Mouse (Mus musculus) urinary bladder, adult 18-20 months (tissue): ENCODE data around the gene Antxr2.

Source experiments
- DNase-seq, 2 experiments: peaks; one replicate each; pipeline ENCODE4 v3.0.0; 2022; ENCODE audit warnings: low spot score in 2 of 2, mixed read lengths in 2 of 2

The Antxr2 gene

GRCm38 (mm10) chr5:97995881-97996280 is 35.0 kb downstream of the Antxr2 start:
- DNase-seq: no peak

- no peak for DNase-seq
These were observed 44.1 kb downstream of the Antxr2 start for GRCm38 (mm10) chr5:97986656-97987294.

- DNase-seq: no peak
These were observed 47.5 kb downstream of the Antxr2 start for GRCm38 (mm10) chr5:97983375-97983774.

- no peak for DNase-seq
These were observed 50.4 kb downstream of the Antxr2 start for GRCm38 (mm10) chr5:97980472-97980871.

GRCm38 (mm10) chr5:97973293-97973692 is 57.5 kb downstream of the Antxr2 start:
- DNase-seq: no peak

- DNase-seq: no peak
These were observed 58.8 kb downstream of the Antxr2 start for GRCm38 (mm10) chr5:97972029-97972428.

- no peak for DNase-seq
These were observed 59.6 kb downstream of the Antxr2 start for GRCm38 (mm10) chr5:97971236-97971635.

GRCm38 (mm10) chr5:97967044-97967443 is 63.8 kb downstream of the Antxr2 start:
- no peak for DNase-seq

- DNase-seq: no peak
These were observed 64.7 kb downstream of the Antxr2 start for GRCm38 (mm10) chr5:97966101-97966500.

GRCm38 (mm10) chr5:97964444-97964843 is 66.4 kb downstream of the Antxr2 start:
- no peak for DNase-seq

GRCm38 (mm10) chr5:97962512-97962911 is 68.3 kb downstream of the Antxr2 start:
- DNase-seq: no peak

- DNase-seq: no peak
These were observed 69.1 kb downstream of the Antxr2 start for GRCm38 (mm10) chr5:97961786-97962185.

GRCm38 (mm10) chr5:97959651-97960050 is 71.2 kb downstream of the Antxr2 start:
- DNase-seq: no peak

- no peak for DNase-seq
These were observed 71.8 kb downstream of the Antxr2 start for GRCm38 (mm10) chr5:97959010-97959409.

- DNase-seq: no peak
These were observed 73.3 kb downstream of the Antxr2 start for GRCm38 (mm10) chr5:97957501-97957900.

- no peak for DNase-seq
These were observed 76.6 kb downstream of the Antxr2 start for GRCm38 (mm10) chr5:97954193-97954772.

GRCm38 (mm10) chr5:97953241-97953920 is 77.5 kb downstream of the Antxr2 start:
- no peak for DNase-seq

- DNase-seq: no peak
These were observed 83.6 kb downstream of the Antxr2 start for GRCm38 (mm10) chr5:97947261-97947660.

- DNase-seq: no peak
These were observed 84.6 kb downstream of the Antxr2 start for GRCm38 (mm10) chr5:97946236-97946635.

- DNase-seq: peak in 1 of 2 experiments; percentile 8
These were observed 95.4 kb downstream of the Antxr2 start for GRCm38 (mm10) chr5:97935140-97936129.

GRCm38 (mm10) chr5:97917654-97918053 is 113.2 kb downstream of the Antxr2 start:
- DNase-seq: no peak

GRCm38 (mm10) chr5:97914890-97915289 is 116.0 kb downstream of the Antxr2 start:
- no peak for DNase-seq
